Mouse (Mus musculus): Measurements from ENCODE around the gene Ipp.

Gene Ipp

DNA sequence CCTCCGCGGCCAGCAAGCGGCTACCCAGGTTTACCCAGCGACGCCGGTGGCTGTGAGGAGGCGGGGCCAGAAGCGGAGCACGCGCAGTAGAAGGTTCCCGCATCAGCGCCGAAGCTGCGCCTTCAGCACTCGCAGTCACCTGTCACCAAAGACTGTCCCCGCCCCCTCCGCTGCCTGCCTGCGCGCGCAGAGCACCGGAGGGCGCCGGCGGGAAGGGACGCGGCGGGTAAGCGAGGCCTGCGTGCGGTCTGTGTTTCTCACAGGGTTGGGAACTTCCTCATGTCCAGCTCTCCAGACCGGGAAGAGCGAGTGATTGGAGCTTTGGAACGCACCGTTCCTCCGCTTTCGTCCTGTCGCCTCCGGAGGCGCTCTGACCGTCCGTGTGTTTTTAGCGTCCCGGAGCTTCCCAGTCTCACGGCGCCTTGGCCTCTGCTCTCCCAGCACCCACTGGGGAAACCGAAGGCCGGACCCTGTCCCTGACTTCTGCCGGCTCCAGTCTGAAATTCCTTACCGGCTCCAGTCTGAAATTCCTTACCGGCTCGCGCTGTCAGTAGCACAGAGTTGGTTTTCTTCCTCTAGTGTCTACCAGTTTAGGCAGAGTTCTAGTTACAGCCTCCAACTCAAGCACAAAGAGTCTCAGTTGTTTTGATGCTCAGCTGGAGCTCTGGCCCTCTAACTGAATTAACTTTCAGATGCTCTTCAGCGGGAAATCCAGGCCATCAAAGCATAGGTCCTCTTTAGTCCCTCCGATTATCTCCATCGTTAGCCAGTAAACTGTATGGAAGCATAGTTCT is at the start of gene Ipp:
Gene Ipp, plus strand, starts transcription at position 125 of the 794 bp plus-strand sequence.
- DNase-seq: peak; percentile 96

DNA sequence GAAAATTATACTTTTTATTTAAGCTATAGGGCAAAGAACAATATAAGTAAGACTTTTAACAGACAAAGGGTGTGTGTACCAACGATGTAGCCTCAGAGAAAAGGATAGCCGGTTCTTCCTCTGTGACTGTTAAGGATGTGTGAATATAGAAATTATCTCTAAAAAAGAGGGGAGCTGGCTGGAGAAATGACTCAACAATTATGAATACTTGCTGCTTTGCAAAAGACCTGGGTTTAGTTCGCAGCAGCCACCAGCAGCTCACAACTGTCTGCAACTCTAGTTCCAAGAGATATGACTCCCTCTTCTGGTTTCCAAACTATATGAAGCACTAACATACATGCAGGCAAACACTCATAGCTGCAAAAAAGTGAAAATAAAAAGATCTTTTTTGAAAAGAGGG is 45.4 kb upstream of the Ipp start:
- no peak for DNase-seq

DNA sequence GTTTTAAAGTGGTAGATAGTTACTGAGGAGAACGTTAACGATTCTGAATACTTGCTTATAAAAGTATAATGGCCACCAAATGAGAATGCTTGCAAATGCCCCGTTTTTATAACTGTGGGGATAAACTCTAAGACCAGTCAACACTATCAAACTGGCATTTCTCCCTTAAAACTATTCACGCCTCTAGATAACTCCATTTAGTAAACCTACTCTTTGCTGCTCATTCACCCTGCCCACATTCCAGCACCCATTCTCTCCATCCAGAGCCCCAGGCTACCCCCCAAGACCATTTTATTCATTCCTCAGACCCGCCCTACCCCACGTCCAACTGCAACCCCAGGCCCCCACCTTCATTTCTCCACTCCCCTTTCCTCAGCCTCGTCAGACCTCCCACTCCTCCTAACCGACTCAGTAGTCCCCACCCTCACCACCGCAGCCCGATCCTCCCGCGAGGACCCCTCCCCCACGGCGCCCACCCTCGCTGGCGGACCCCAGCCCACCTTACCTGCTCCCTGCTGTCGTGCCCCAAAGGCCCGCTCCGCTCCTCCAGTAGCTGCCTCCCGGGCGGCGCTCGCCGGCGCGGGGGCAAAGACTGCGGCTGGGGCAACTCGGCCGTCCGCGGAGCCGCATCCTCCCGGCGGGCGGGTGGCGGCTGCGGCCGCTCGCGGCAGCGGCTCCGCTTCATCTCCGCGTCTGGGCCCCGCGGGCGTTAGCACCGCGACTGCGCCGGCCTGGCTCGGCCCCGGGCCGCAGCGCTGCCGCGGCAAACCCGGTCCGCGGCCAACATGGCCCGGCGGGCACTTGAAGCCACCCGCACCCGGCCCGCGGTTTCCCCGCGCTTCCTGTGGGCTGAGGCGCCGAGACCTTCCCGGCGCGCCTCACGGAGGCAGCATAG is 43.9 kb upstream of the Ipp start:
- DNase-seq: peak; percentile 44

DNA sequence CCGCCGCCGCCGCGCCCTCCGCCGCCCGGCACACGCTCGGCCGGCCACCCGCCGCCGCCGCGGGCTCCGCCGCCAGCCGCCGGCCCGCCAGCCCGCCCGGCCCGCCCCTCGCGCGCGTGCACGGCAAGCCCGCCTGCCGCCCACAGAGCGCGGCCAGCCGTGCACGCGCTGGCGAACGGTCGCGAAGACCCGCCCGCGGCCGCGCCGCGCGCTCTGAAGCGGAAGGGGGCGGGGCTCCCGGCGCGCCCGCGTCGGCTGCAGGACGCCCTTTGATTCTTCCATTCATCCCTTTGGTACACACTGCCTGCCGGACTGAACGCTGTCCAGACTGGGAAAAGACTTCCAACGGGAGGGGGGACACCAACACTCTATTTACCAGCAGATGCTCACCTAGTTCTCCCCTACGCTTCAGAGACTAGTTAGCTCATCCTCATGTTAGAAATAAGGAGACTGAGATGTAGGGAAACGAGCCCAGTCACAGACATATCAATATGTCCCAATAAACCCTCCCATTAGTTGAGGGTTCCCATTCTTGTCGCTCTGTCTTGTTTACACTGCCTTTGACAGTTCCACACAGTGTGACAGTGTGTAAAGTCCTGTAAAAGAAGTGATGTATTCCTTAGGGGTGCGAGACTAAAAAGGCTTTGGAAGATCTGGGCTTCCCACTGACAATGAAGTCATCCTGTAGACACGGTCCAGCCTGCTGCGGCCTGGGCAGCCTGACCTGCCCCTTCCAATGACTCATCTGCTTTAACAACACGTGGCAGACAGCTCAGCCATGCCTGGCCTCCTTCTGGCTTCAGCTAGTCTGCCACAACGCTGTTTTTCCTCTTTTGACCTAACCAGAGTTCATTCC is 43.0 kb upstream of the Ipp start, which contains the start of gene Mast2:
Gene Mast2, minus strand, starts transcription at position 58 of the 856 bp plus-strand sequence.
- DNase-seq: peak; percentile 87

DNA sequence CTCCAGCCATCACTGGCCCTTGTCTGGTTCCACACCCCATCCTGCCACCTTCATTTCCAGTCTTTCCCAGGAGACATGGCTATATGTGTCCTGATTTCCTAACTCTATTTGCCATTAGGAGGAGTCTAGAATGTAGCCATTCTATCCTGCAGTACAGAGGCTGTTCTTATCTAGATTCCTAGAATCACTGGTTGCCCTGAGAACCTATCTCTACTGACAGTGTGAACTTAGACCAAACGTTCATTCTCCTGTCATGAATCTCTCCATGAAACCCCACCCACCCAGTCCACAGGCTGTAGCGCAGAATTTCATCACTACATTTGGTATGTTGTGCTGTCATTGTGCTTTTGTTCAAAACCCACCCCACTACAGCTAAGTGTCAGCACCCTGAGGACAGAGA is 26.0 kb upstream of the Ipp start:
- DNase-seq: no peak

DNA sequence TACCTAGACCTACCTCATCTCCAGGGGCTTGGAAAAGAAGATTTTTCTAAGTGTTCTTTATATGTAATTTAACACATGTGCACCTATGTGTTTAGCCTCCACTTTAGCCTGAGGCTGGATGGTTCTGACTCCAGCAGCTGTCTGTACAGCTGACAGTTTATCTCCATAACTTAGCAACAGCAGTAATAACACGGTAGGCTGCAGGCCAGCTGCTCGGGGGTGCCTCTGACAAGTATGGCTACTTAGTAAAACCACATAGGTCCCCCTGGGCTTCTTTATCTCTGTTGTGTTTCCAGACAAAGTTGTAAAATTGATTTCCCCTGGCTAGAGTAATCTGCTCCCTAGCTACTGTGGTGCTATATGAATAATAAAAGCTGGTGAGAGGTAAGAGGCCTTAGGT is 23.9 kb upstream of the Ipp start:
- no peak for DNase-seq

DNA sequence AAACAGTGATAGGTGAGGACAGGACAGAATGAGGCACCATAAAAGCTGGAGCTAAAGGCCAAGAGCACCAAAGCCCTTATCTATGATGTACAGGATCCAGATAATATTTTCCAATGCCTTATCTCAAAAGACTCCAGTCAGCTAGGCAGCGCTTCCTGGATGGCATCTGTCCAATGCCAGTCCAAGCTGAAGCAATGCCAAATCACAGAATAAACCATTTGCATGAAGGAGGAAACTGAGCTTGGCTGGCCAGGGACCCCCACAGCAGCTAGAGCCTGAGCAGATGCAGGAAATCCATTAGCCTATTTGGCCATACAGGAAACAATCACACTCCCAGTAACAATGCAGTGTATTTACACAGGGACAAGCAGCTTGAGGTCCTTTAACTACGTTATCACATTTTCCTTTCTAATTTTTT is 16.2 kb upstream of the Ipp start:
- no peak for DNase-seq

DNA sequence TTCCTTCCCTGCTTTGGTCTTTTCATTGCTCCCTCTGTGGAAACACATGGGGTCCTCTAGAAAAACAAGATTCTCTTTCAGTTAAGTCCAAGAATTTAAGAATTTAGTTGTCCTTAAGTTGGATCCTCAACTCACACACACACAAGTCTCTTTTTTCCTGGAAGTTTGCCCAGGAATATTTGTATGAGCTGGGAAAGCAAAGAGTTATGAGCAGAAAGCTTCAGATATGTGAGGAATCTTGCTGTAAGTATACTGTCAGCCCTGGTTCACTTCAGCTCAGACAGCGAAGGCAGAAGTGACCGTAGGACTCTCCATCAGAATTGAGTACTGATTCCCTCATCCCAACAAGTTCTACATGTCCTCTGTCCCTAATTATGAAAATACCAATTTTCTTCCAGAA is 15.5 kb upstream of the Ipp start:
- no peak for DNase-seq

DNA sequence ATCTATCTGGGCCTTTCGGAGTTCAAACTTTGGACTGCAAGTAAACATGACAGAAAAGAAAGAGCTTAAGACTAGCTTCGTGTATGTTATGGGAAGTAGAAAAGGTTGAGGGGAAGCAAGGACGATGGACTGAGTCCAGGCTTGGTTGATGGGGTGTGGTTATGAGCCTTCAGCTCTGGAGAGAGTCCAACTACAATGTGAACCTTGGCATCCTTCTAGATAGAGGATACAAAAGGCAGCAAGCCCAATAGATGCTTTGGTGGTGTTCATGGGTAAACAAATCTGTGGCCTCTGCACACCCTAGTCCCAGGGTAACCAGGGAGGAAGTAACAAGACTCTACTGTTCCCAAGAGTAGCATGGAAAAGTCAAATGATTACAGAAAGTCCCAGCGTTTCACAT is 14.9 kb upstream of the Ipp start:
- DNase-seq: no peak

DNA sequence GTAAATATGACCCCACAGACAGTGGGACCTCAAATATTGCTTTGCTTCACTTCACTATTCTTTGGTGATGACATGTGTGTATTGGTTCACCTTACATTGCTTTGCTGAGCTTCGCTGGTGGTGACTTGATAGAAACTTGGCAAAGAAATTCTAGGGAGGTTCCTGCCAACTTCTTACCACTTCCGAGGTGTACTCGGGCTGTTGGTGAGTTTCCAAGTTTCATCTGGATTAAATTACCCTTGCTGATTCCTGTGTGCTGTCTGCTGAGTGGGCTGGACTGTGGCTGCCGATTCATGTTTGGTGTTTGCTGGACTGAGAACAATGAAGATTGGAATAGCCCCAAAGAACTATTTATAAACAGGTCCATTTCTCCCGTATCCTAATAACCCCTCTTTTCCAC is 13.7 kb upstream of the Ipp start:
- no peak for DNase-seq

DNA sequence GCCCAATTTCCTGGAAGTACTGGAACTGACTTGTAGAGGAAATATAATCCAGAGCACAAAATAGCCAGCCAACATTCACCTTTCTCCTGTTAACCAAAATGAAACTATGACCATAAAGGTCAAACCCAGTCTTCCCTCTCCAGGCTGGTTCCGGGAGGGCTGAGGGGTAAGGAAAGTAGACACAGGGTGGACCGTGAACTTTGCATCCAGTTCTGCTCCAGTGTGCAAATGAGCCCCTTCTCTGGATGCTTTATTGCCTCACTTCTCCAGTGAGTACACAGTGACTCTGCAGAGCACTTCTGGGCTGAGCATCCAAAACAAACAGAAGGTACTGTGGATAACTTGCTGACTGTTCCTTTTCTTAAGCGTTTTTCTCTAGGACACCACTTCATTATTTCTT is 7.4 kb upstream of the Ipp start:
- DNase-seq: no peak

DNA sequence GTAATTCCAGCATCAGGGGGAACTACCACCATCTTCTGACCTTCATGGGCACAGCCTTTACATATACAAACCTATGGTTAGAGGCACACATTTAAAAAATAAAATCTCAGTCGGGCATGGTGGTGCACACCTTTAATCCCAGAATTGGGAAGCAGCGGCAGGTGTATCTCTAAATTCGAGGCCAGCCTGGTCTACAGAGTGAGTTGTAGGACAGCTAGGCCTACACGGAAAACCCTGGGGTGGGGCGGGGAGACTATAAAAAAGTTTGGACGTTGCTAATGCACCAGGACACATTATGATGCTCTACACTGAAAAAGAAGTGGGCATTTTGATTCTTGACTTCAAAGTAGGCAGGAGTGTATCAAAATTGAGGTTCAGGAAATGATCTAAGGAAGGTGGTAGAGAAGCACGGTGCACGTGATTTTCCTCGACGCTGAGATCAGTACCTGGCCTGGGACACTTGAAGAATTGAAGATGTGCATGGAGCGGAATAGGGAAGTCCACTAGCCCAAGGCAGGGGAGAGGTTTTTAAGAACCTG is 394 bp upstream of the Ipp start:
- no peak for DNase-seq

DNA sequence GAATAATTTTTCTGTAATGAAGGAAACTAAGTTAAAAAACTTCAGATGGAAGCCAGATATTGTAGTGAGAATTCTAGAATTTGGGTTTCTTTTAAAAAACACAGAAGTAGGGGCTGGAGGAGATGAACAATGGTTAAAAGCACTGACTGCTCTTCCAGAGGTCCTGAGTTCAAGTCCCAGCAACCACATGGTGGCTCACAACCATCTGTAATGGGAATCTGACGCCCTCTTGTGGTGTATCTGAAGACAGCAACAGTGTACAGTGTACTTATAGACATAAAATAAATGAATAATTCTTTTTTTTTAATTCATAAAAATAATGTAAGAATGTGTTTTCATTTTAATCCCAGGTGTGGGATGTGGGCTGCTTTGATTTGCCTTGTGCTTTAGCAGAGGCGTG is 23.8 kb downstream of the Ipp start:
- no peak for DNase-seq

DNA sequence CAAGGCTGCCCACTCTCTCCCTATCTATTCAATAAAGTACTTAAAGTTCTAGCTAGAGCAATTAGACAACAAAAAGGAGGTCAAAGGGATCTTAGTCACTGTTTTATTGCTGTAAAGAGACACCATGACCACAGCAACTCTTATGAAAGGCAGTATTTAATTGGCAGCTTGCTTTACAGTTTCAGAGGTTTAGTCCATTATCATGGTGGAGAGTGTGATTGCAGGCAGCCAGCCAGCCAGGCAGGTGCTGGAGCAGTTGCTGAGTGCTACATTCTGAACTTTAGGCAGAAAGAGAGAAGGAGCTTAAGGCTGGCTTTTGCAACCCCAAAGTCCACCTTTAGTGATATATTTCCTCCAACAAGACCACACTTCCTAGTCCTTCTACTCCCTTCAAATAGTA is 29.0 kb downstream of the Ipp start:
- no peak for DNase-seq

DNA sequence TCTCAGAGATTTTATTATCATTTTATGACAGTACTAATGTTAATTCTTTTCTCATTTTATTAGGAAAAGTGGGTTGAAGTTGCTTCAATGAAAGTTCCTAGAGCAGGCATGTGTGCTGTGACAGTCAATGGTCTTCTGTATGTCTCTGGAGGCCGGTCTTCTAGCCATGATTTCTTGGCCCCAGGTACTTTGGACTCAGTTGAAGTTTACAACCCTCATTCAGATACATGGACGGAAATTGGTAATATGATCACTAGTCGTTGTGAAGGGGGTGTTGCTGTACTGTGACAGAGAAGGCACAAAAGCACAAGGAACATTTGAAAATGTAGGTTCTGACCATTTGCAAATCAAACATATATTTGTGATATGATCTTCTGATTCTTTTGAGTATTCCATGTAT is 30.4 kb downstream of the Ipp start:
- no peak for DNase-seq

DNA sequence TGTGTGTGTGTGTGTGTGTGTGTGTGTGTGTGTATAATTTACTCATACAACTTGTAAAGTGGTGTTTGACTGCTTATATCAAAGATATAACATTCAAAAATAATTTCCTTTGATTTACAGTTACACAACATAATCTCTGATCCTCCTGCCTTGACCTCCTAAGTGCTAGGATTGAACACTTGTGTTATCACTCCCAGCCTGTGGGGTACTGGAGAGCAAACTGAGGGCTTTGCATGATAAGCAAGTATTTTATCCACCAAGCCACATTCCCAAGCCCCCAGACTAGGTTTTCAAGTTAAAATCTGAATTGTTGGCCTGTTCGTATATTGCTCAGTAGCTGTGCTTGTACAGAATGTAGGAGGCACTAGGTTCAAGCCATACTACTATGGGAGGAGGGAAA is 43.1 kb downstream of the Ipp start:
- no peak for DNase-seq

DNA sequence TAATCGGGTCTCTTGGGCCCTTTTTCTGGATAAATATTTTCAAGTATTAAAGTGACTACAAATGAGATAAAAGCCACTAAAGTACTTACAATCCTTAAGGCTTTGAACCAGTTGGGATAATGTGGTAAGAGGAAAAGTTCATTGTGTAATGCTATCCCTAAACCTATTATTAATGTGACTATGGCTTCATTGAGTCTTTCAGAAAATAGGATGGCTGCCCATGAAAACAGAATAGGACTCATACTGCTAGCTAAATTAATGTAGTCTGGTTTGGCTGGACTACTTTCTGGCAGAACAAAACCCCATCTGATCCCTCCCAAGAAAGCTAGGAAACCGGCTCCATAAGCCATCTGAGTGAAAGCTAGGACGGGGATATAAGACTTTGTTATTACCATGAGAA is 45.7 kb downstream of the Ipp start:
- no peak for DNase-seq

DNA sequence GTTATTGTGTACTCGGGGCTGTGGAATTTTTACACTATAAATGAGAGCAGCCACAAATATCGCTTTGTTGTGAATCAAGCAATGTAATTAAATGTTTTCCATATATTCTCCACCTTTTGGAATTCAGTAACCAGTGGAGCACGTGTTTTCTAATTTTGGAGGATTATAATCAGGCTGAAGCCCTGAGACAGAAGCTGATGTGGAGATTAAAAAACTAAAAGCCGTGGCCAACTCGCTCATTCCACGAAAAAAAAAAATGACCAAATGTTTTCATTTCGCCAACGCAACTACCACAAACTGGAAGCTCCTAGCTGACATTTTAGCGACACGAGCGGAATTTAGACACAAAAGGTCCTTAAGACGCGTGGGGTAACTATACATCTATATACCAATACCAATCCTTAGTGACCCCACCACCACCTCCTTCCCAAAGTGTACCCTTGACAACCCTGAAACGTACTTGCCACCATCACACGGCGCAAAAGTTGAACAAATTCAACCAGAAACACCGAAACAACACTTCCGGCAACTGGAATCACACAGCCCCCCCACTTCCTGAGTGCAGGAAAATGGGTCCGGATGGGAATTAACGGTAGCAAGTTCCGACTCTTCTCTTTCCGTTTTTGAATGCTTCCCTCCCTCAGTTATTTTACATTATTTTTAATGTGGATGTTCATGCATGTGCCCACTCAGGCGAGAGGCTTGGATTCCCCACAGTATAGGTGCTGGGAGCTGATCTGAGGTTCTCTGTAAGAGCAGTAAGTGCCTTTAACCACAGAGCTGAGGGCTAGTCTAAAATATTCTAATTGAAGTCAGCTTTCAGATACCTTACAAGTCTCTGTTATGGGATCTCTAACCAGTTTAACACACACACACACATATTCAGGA is 48.3 kb downstream of the Ipp start, which contains the start of gene Tmem69:
Gene Tmem69, minus strand, starts transcription at position 524 of the 888 bp plus-strand sequence.
- DNase-seq: peak; percentile 86

DNA sequence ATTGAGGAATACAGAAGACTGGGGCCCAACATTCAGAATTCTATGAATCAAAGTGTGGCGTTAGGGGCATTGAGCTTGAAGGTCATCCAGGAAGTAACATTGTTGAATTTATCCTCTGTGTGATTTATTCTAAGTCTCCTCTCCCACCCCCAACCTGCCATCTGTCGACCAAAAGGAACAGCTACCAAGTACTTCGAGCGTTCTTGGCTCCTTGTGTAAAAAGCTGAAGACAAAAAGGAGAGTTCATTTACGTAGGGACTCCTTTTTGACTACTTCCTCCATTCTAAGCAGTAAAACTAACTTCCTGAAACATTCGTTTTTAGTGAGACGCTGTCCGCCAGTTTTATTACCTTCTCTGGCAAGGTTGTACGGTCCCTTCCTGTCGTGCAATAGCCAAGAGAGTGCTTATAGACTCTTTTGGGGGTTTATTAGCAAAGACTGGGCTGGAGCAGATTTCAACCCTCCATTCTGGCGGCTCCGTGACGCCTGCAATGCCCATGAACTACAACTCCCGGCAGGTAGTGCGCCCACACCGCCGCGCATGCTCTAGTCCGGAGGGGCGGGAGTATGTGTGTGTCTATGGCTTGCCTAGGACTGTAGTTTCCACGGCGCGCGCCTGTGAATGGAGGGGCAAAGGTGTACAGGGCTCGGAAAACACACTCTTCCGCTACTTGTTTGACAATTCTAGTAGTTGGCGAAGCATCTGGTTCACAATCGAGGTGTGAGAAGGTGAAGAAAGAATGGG is 49.4 kb downstream of the Ipp start:
- DNase-seq: peak; percentile 95

DNA sequence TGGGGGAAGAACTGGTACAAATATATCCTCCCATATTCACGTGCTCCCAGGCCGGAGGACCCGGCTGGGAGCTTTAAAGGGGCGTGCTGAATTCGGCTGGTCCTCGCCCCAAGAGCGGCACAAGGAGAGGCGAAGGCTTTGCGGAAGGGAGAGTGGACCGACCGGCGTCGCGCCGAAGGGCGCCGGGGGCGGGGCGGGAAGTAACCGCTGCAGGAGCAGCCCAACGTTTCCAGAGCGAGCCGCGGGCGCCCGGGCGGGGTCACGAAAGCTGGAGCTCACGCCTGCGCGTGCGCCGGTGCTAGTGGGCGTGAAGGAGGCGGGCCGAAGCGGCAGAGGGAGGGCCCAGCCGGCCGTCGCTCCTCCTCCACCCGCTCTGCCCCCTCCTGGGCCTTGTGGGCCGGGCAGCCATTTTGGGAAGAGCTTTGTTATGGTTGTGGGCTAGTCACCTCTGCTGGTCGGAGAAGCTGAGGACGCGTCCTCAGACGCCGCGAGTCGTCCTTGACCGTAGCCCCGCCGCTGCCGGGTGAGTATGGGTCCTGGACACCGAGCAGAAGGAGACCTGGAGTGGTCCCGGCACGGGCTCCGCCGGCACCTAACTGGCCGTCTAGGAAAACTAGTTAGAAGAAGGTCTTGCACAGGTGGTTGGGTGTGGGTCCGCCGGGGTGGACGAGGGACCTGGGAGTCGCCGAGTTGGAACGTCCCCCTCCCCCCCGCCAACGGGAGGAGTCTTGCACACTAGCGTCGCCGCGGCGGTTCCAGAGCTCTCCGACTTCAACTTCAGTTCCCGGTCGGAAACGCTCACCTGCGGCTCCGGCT is 50.2 kb downstream of the Ipp start, which contains the start of gene Gpbp1l1:
Gene Gpbp1l1, plus strand, starts transcription at position 353 of the 816 bp plus-strand sequence.
- DNase-seq: peak; percentile 95

Measured in cerebellum, adult 9-10 months (tissue).